Mouse (Mus musculus): ENCODE results near the gene Slc30a7. TPM values are rescaled to one million over a fixed set of nuclear protein-coding genes. Genes with fewer than 3 reads are reported as not detected.

Slc30a7 gene
- total RNA-seq, 2 experiments from 2014 or later, result 37.5 to 45.8 TPM

DNA sequence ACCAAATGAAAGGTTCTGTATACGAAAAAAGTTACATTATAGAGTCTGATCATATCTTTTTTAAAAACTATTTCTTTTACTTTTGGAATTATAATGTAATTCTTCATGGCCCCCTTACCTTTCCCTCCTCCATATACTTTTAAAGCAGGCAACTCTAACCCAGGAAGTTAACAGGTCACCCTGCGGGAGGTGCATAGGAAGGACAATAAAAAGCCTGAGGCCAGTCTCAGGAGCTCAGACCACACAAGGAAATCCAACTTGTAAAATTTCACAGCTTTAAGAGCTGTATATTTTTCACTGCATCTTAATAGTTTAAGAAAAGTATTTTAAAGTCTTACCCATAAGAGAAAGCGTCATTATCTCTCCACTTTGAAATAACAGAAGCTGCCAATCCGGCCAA lies 14.6 kb downstream of the Slc30a7 start:
- intact Hi-C loops (cut with DNase I), result no loop called here
- DNase-seq, result no peak

DNA sequence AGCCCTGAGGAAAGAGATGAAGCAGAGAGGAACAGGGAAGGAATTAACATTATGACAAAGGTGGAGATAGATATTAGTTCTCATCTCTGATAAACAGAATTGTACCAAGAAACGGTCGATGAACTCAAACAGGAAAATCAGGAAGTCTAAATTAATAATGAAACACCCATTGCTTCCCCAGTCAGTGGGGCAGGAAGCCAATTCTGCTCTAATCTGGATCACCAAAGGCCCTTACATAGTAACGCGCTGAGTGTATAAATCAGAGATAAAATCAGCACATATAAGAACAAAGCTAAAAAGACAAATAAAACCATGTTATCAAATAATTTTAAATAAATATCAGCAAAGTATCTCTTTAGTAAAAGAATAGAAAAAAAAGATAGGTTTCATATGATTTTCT lies 15.1 kb downstream of the Slc30a7 start:
- DNase-seq, result no peak
- intact Hi-C loops (cut with DNase I), result no loop called here

DNA sequence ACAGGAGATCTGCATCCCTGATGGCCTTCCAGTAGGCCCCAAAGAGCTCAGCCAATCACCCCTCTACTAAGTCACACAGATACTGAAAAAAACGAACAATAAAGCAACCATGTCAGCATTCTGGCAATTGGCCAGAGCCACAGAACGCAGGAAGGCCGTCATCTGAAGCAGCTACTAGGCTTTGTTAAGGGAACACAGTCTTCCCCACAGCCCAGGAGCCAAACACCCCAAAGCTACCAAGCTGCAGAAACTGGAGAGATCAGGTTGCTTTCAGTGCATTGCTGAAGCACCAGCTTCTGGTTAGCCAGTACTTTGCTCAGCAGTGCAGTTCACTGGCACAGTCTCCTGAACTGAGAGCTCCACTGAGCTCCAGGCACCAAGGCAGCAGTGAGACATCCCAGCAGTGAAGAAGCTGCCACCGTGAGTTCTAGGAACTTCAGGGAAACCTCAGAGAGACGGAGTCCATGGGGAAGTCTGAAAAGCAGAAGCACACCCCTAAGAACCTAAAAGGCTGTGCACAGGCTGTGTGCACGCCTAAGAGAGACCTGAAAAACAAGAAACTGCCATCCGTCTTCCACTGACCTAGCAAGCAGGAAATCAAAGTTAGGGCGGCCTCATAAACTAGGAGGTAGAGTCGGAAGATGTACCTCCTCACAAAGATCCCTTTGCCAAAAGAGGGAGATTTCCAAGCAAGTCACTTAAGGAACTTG lies 21.9 kb downstream of the Slc30a7 start:
- no peak for DNase-seq
- intact Hi-C loops (cut with DNase I), result no loop called here

DNA sequence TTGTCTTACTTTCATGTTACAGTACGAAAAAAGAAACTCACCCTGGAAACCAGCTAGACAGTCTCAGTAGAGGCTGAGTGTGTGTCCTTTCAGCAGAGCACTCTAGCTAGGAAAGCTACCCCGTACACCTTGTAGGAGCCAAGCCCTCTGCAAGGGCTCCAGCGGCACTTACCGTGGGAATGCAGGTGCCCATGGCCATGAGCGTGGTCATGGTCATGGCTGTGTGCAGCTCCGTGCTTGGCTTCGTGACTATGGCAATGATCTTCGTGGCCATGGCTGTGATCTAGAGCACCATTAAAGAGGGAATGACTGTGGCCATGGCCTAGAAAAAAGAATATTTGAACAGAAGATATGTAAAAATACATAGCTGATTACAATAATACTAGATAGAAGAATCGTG lies 22.6 kb downstream of the Slc30a7 start:
- DNase-seq, result no peak
- intact Hi-C loops (cut with DNase I), result no loop called here

DNA sequence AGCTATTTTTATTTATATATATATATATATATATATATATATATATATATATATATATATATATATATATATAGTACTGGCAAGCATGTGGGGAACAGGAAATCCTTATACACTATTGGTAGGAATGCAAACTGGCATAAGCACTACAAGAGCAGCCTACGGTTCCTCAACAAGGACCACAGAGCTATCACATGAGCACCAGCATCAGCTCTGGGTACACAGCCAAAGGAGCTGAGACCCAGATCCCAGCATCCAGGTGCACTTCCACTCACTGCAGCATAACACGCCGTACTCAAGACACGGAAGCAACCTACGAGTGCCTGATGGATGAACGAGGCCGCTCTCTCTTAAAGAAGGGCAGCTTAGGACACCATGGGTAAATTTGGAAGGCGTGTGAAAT lies 24.0 kb downstream of the Slc30a7 start:
- intact Hi-C loops (cut with DNase I), result no loop called here
- DNase-seq, result no peak

DNA sequence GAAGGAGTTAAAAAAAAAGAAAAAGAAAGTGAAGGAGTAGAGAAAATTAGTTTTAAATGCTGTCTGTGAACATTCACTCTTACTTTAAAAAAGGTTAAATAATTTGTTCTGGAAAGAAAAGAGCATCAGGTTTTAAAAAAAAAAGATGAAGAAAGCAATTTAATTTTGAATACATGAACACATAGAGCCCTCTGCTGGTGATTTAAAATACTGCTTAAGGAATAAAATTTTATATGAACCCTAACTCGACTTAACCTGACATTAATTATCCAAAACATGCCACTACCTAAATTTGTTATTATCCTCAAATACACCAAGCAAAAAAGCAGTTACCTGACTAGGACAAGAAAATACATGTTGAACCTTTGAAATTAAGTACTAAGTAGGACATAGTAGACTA lies 28.2 kb downstream of the Slc30a7 start:
- intact Hi-C loops (cut with DNase I), result loop anchor here (5.0 to 10.0 kb wide), 2 partner anchors 317 to 1874 kb away; no protein-coding TSS in a partner anchor
- no peak for DNase-seq

DNA sequence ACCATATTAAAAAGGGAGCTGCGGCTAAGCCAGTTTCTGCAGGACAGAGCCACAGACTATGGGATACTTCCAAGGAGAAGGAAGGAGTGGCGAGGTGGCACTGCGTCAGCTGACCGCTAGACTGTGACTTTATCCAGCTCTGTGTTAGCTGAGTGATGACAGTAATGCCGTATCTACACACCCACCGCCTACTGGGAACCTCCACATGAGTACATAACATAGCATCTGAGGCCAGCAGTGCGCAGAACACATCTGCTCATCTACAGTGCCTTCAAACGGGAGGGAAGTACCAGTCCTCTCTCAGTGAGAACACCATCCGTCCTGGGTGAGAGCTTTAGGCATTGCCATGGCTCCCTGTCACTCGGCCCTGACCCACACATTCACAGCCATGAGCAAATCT lies 32.2 kb downstream of the Slc30a7 start:
- no peak for DNase-seq
- intact Hi-C loops (cut with DNase I), result loop anchor here (5.0 to 10.0 kb wide), 2 partner anchors 313 to 1870 kb away; no protein-coding TSS in a partner anchor

DNA sequence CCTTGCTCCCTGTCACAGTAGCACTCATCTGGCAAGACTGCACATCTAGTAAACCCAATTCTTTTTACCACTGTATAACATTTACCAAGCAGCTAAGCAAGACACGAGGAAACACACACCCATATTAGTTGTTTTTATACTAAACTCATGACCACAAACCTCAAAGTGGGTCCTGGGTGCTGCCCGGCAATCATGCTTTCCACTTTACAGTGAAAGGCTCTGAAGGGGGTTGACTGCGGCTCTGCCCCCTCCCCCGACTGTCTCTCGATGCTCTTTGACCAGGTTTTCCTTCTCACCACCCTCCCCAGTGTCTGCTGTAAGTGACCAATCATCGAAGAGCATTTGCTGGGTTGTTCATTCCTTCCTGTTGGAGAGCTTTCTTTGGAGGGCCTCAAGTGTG lies 33.0 kb downstream of the Slc30a7 start:
- DNase-seq, result no peak
- intact Hi-C loops (cut with DNase I), result loop anchor here (10.0 kb wide), 1 partner anchor 1869 kb away; no protein-coding TSS in a partner anchor

DNA sequence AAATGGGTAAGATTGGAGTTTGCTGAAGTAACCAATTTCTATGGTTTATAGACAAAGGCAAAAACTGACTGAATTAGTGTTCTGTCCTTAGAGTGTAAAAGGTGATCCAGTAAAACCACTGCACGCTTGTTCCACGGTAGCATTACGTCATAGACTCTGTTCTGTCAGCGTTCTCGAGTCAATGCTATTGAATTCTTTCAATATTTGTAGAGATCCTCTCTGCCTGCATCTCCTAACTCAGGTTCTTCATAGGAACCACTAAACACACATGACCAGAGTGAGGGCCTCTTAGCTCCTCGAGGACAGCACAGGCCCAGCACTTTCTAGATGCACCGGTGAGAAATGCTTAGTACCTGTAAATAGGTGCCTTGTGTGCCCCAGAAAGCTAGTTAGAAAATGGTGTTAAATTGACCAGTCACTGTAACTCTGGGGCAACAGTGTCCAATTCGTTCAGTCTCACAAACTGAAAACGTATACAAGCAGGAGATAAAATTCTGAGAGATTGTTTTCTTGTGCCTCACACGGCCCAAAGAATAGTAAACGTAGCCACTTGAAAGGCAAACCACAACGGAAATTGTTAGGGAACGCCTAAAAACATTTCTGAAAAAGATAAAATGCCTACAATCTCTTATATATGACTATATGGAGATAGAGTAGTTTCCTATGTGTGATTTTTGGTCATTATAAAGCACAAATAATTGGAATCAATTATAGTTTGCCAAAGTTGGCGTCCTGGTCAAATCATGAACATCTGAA lies 35.1 kb downstream of the Slc30a7 start:
- intact Hi-C loops (cut with DNase I), result loop anchor here (10.0 kb wide), 1 partner anchor 1867 kb away; no protein-coding TSS in a partner anchor
- no peak for DNase-seq

DNA sequence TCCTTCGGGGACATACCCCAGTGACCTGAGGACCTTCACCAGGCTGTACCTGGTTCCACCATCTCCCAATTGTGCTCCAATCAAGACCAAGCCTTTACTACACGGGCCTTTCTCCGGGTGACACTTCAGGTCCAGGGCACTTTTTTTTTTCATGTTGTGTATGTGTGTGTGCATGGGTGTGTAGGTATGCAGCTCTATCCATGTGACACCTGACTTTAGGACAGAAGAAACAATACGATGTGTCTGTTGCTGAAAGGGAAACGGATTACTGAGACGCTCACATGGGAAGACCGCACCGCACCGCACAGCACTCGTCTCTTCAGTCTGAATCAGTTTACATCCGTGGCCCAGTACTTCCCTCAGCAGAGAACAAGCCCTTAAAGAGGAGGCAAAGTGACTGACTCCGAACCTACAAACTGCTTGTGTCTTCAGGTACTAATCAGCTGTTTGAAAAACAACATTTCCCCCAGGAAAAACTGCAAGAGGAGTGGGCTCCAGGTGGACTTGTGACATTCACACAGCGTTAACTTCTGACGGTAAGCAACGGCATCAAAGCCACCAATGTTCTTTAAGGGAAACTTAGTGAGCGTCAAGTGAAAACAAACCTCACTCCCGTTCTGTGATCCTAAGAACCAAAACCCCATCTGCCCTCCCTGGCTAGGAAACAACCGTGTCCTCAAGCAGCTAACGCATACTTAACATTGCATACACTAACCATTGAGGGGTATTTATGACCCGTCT lies 36.0 kb downstream of the Slc30a7 start:
- no peak for DNase-seq
- intact Hi-C loops (cut with DNase I), result loop anchor here (10.0 kb wide), 1 partner anchor 1866 kb away; no protein-coding TSS in a partner anchor

DNA sequence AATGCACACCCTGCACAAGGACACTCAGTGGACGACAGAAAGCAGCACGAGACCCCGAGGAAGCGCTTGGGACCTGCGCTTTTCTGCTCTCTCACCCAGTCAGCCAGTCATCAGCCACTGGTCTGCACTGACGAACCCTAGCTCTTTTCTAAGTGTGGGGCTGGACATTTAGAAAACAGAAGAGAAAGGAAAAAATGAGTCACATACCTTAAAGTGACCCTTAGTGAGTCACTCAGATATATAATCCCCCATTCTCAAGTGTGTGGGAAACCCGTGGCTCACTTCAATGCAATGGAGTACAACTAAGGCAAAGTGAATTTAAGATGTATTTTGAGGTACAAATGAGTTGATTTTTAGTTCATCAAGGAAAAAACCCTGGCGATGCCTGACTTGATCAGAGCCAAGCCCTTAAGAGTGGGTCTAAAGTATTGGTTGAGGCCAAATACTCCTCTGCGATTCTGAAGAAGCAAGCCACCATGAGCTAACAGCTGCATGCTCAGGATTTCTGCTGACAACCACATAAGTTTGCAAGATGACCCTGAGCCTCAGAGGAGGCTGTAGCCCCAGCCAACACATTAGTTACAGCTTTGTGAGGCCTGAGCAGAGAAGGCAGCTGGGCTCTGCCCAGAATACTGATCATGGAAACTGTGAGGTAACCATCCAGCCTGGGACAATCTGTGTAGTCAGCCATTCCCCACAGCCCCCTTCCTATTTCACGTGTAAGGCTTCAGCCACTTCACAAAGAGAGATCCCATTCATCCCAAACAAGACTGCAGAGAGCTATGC lies 38.3 kb downstream of the Slc30a7 start:
- intact Hi-C loops (cut with DNase I), result no loop called here
- peak; percentile 24 for DNase-seq

DNA sequence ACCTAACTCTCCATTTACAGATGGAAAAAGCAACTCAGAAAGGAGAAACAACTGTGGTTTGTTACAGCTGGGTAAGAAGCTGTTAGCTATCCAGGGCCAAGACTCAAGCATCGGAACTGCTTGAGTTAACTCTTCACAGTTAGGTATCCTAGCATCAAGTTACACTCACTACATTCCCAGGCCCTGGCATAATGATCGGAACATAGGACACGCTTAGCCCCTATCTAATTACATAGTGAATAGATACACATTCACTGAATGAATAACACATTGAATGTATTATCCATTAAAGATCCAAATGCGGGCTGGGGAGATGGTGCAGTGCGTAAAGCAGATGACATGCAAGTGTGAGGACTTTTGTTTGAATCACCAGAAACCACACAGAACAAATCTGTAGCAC lies 43.1 kb downstream of the Slc30a7 start:
- intact Hi-C loops (cut with DNase I), result no loop called here
- DNase-seq, result no peak

DNA sequence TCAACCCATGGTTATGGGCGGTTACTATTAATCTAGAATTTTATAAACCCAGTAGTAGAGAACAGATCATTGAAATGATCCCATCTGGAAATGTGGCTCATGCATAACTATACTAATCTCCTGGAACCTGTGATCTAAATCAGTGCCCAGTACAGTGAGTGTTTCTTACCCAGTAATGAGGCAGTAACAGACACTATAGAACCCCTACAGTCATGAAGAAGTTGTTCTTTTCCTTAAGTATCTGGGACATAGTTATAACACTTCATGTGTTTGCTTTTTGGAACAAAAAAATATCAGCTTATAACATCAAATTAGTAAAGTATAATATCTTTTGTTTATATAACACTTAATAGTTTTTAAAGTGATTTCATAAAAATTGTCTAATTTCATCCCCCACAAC lies 43.6 kb downstream of the Slc30a7 start:
- DNase-seq, result no peak
- intact Hi-C loops (cut with DNase I), result no loop called here

DNA sequence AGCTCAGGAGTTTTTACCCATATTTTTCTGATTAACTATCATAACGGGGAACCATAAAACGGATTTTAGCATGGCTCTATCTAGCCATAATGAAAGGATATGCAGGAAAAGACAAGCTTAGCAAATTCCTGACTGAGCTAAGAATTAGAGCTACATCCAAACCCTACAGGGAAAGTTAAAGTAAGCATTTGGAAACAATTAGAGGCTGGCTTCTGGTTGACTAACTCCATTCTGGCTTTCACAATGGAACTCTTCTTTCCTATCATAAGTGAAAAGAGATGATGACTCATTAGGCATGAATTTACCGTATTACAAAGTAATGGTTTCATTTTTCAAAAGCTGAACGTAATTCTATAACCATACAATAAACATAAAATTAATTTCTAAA lies 45.2 kb downstream of the Slc30a7 start:
- intact Hi-C loops (cut with DNase I), result no loop called here
- no peak for DNase-seq

DNA sequence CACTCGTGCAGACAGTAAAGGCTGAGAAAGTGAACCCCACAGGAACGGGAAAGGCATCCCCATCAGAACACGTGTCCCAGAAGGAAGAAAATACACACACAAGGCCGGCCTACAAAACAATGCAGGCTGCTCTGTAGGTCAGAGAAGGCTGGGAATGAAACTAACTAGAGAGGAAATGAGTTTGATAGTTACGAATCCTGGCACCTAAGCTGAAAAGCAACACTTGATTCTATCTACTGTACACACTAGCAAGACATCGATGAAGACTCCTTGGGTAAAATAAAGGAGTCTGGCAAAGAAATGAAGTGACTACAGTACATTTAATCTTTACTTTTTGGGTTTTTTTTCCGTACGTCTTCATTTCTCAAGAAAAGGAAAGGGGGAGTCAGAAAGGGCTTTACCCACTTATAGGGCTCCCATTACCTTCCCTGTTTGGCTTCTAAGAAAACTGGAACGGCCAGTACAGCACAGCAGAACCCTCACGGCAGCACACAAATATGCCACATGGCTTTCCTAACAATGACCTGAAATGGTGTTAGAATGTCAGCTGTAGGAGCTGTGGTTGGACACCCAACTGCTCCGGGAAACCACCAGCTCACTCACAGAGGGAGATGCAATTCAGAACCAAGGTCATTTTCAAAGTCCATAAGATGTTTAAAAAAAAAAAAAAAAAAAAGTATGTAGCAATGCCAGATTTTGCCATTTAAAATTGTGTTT lies 45.7 kb downstream of the Slc30a7 start:
- no peak for DNase-seq
- intact Hi-C loops (cut with DNase I), result no loop called here

DNA sequence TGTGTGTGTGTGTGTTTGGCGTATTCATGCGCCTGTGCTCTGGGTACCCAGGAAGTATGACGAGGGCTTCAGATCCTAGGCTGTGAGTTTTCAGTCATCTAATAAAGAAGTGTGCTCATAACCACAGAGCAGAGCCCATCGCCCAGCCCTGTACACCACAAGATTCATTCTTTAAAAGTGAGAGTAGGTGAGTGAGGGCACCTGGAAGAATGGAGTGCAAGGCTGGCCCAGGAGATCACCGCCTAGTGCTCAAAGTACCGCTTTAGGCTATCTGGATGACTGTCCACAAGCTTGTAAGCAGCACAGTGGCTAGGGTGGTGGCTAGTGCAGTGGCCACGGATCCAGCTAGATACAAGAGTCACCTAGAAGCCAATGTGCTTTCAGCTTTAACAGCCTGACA lies 50.0 kb downstream of the Slc30a7 start:
- intact Hi-C loops (cut with DNase I), result no loop called here
- DNase-seq, result no peak

DNA sequence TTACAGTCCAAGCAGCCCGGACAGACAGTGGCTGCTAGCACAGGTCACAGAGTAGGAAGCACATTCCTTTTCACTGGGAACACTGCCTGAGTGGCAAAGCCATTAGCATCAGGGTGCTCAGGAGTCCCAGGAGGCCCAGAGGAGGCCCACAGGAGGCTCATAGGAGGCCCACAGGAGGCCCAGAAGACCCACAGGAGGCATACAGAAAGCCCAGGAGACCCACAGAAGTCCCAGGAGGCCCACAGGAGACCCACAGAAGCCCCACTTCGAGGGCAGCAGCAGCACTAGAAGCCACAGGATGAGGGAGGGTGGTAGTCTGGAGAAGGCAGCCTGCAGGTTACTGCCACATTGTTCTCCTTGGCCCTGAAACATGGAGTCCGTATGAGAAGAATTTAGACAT lies 54.1 kb downstream of the Slc30a7 start:
- intact Hi-C loops (cut with DNase I), result no loop called here
- DNase-seq, result no peak

DNA sequence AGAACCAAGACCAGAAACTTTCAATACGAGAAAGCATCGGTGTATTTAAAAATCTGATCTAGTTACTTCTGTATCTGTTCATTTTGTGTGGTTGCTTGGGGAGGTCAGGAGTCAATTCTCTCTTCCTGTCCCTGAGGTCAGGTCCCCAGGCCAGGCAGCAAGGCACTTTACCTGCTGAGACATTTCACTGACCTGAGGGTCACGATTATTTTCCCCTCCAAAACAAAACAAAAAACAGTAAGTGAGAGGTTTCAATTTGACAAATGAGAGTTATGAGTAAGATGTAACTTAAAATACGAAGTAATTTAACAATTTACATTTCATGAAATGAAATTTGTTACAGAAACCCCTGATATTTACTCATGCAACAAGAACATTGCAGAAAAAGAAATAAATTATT lies 54.9 kb downstream of the Slc30a7 start:
- intact Hi-C loops (cut with DNase I), result no loop called here
- no peak for DNase-seq

DNA sequence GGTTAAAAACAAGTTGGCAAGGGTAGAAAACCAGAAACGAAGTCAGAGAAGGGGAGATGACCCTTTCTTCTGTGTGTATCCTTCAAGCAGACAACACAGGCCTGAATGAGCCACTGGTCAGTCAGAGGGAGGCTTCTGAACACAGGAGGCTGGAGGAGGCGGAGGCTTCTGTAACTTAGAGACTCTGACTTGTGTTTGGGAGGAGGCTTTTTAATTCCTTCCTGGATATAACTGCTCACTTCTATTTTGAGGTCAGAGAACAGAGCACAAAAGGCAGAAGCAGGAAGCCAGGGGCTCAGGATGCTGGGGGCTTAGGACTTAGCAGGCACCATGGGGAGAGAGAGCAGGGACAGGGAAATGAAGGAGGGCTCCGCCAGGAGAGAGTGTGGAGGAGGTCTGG lies 56.0 kb downstream of the Slc30a7 start:
- DNase-seq, result no peak
- intact Hi-C loops (cut with DNase I), result no loop called here
